Mouse (Mus musculus) bone marrow macrophage, adult 2 months (primary cell): ENCODE measurements around the gene Dnajc27.

Experiments used
- CTCF ChIP-seq: IDR thresholded peaks from 2 replicates; pipeline ENCODE4 v1.5.1; 2012; ENCODE audit warnings: low read depth, mild to moderate bottlenecking, low read length, moderate library complexity
- POLR2A ChIP-seq: IDR thresholded peaks from 2 replicates; pipeline ENCODE4 v1.6.1; 2012; ENCODE audit warnings: mild to moderate bottlenecking, low read depth, low read length, borderline replicate concordance

DNA sequence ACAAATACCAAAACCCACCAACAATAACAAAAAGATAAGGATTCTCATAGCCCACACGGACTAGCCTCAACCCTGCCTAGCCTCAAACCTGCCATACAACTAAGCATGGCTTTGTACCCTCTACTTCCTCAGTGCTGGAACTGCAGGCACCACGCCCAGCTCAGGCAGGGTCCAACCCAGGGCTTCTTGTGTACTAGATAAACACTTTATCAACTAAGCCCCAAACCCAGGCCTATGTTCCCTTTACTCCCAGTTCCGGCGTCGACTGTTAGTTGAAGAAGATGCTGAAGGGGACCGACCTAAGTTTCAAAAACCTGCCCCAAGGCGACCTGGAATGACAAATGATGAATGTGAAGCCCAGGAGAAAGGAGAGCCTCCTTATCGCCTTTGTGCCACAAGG, 16.4 kb upstream of the Dnajc27 start:
- no peak for TF ChIP-seq CTCF
- no peak for TF ChIP-seq POLR2A
